Mouse (Mus musculus) megakaryocyte-erythroid progenitor cell, adult 5-6 weeks (primary cell): Measurements from ENCODE around the gene Inpp5f. TPM values are rescaled to one million over a fixed set of nuclear protein-coding genes. Genes with fewer than 3 reads are reported as not detected.
A peak's percentile ranks its signal among the peaks of the same experiment; 100 is the strongest.

ENCODE experiments used
- ATAC-seq: replicated peaks from 2 replicates; pipeline ENCODE4 v1.8.0; 2016; ENCODE audit warnings: mild to moderate bottlenecking, inconsistent platforms; ENCODE audit not compliant: severe bottlenecking, poor library complexity, low FRiP score, low TSS enrichment
- total RNA-seq, 2 experiments: library from RNA; stranded (forward) in 1 of 2; stranded (reverse) in 1 of 2; fragments of 200-1000, 215-1000 nt in 1 of 2; fragments of >200 nt in 1 of 2; fragmentation: Nextera tagmentation in 1 of 2; gene quantifications; 2 replicates each; pipeline ENCODE4 v1.2.3; 2014 to 2017

Inpp5f gene
- total RNA-seq, 2 experiments from 2014 or later: 8.8 to 9.4 TPM

GRCm38 (mm10) chr7:128724761-128725160 is 113.6 kb downstream of the Inpp5f start:
- ATAC-seq: peak; percentile 96

GRCm38 (mm10) chr7:128725189-128725588 is 114.1 kb downstream of the Inpp5f start:
- ATAC-seq: peak; percentile 21; the same call in 1 of the 2 replicates

- no peak for ATAC-seq
Measured at GRCm38 (mm10) chr7:128726999-128727398, 115.9 kb downstream of the Inpp5f start.

- ATAC-seq: no peak
Measured at GRCm38 (mm10) chr7:128727701-128728100, 116.6 kb downstream of the Inpp5f start.

GRCm38 (mm10) chr7:128728738-128729137 is 117.6 kb downstream of the Inpp5f start:
- no peak for ATAC-seq

GRCm38 (mm10) chr7:128731585-128731984 is 120.5 kb downstream of the Inpp5f start:
- ATAC-seq: no peak

- no peak for ATAC-seq
Measured at GRCm38 (mm10) chr7:128738041-128738440, 126.9 kb downstream of the Inpp5f start.

- 0 out of 2 replicates have a peak, but pooled peaks have one; percentile 14 for ATAC-seq
Measured at GRCm38 (mm10) chr7:128739116-128739461, 128.0 kb downstream of the Inpp5f start.

- no peak; the same call in 1 of the 2 replicates for ATAC-seq
Measured at GRCm38 (mm10) chr7:128739462-128740277, 128.5 kb downstream of the Inpp5f start.

GRCm38 (mm10) chr7:128740334-128740733 is 129.2 kb downstream of the Inpp5f start, which contains the start of gene Mcmbp:
Gene Mcmbp (minus strand): TSS chr7:128740495.
- peak; percentile 68 for ATAC-seq

- ATAC-seq: no peak
Measured at GRCm38 (mm10) chr7:128743898-128744297, 132.8 kb downstream of the Inpp5f start.

- ATAC-seq: peak; percentile 84
Measured at GRCm38 (mm10) chr7:128744684-128745485, 133.8 kb downstream of the Inpp5f start, which contains the start of gene Sec23ip. Gene Sec23ip (plus strand): TSS chr7:128744943.

Other genes starting within 250 kb of the Inpp5f start
- 152 and 177 TPM in 2 replicates for gene Rgs10, start 192.6 kb upstream of the Inpp5f start, total RNA-seq (2014; fragmentation: Nextera tagmentation)
- gene Rgs10, start 192.6 kb upstream of the Inpp5f start, total RNA-seq (2017): 119 and 210 TPM in 2 replicates
- 189 and 238 TPM in 2 replicates for gene Tial1, start 149.6 kb upstream of the Inpp5f start, total RNA-seq (2014; fragmentation: Nextera tagmentation)
- 50.6 and 67.8 TPM in 2 replicates for gene Tial1, start 149.6 kb upstream of the Inpp5f start, total RNA-seq (2017)
- 11.0 and 12.7 TPM in 2 replicates for gene Bag3, start 87.7 kb upstream of the Inpp5f start, total RNA-seq (2014; fragmentation: Nextera tagmentation)
- gene Bag3, start 87.7 kb upstream of the Inpp5f start, total RNA-seq (2017): 6.5 and 14.2 TPM in 2 replicates
- 46.5 and 58.2 TPM in 2 replicates for gene Mcmbp, start 129.2 kb downstream of the Inpp5f start, total RNA-seq (2014; fragmentation: Nextera tagmentation)
- 38.7 and 52.8 TPM in 2 replicates for gene Mcmbp, start 129.2 kb downstream of the Inpp5f start, total RNA-seq (2017)
- gene Sec23ip, start 133.6 kb downstream of the Inpp5f start, total RNA-seq (2014; fragmentation: Nextera tagmentation): 42.1 and 59.2 TPM in 2 replicates
- gene Sec23ip, start 133.6 kb downstream of the Inpp5f start, total RNA-seq (2017): 52.8 and 66.1 TPM in 2 replicates